Mouse (Mus musculus) thymus, postnatal 10 days (tissue): ENCODE measurements around the gene Atg9a.

Experiments used
- DNase-seq, 2 experiments: peaks; one replicate each; pipeline ENCODE4 v3.0.0; 2021; ENCODE audit warnings: low spot score in 2 of 2

Gene Atg9a

DNA sequence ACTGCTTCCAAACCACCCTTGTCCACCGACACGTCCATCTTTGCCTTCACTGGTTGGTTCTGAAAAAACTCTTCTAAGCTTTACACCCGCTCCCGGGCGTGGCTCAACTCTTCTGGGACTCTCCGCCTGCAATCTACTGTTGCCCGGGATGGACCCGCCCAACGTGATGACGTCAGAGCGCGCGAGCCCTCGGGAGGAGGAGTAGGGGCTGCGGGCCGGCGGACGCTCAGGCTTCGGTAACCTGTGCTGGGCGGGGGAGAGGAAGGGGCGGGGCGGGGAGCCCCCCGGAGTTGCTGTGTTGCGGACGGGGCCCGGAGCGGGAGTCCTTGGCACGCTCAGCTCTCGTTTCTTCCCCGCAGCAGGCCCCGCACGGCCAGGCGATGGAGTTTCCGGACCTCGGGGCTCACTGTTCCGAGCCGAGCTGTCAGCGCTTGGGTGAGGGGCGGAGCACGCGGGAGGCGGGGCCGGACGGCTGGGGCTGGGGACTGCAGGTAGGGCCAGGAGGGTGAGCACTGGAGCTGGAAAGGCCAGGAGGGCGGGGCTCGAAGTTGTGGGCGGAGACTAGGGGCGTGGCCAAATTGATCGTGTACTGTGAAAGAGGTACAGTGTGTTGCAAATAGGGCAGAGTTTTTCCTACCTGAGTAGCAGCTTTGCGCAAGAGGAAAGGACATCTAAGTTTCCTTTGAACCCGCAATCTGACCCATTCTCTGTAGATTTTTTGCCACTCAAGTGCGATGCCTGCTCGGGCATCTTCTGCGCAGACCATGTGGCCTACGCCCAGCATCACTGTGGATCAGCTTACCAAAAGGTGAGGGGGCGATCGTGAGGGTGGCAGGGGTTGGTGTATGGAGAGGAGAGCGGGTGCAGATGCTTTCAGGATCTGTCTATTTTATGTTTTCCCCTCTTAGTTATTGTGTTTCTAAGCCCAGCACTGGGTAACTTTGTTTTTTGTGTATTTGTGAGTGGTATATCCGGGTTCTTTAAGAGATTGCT lies 23.2 kb downstream of the Atg9a start, which contains the start of gene Zfand2b:
Zfand2b (plus strand) TSS at position 175 of the 993 bp plus-strand sequence.
- DNase-seq = peak; percentile 97

DNA sequence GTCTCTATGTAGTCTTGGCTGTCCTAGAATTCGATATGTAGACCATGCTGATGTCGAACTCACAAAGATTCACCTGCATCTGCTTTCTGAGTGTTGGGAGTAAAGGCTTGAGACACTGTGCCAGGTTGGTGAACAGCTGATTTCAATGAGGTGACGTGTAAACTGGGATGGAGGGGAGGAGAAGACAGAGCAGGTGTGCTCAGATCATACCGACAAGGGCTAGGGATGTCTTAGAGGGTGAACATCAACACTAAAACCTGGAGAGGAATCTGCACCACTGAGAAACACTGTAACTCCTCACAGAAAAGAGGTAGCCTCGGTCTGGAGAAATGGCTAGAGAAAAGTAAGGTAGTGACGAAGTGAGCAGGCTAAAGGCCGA lies 23.9 kb downstream of the Atg9a start:
- DNase-seq = no peak

- DNase-seq = no peak
Observed at GRCm38 (mm10) chr1:75160256-75160617, 31.8 kb downstream of the Atg9a start.

DNA sequence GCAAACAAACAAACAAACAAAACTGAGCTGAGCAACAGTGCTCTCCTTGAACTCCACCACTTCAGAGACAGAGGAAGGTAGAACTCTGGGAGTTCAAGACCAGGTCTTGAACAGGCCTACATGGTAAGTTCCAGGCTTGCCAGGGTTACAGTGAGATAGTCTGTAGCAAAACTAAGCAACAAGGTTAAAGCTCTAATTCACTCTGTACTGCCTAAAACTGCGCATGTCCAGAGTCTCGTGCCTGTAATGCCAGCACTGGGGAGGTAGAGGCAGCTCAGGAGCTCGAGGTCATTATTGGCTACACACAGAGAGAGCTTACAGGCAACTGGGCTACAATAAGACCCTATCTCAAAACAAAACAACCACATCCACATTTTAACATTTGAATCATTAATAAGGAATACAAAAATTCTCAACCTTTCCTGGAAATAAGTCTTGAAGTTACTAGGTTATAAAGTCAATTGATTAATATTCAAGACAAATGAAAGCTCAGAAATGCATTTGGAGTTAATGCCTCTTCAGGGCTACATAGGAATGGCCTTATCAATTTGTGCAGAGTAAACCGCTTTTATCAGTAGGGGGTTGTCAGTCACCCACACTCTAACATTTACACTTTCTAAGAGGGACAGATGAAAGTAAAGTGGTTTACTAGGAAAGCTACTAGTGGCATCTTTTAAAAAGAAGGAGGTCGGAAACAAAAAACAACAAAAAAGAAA lies 32.3 kb downstream of the Atg9a start:
- DNase-seq = no peak

- DNase-seq = no peak
Observed at GRCm38 (mm10) chr1:75158990-75159389, 33.0 kb downstream of the Atg9a start.

- DNase-seq = no peak
Observed at GRCm38 (mm10) chr1:75155837-75156236, 36.2 kb downstream of the Atg9a start.

DNA sequence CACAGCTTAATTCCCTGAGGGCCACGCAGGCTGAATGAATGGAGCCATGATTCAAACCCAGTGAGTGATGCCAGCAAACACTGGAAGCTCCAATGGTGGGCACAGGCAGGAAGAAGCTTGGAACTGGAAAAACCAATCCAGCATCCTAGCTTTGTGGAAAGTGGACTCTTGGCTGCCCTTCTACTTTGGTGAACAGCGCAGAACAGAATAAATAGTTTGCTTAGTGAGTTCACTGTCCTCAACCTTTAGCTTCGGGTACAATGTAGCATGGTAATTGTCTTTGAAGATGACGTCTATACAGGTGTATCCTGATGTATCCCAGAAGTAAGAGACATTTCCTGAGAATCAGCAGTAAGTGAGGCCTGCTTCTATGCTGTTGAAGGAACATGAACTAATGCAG lies 43.3 kb downstream of the Atg9a start:
- no peak for DNase-seq

DNA sequence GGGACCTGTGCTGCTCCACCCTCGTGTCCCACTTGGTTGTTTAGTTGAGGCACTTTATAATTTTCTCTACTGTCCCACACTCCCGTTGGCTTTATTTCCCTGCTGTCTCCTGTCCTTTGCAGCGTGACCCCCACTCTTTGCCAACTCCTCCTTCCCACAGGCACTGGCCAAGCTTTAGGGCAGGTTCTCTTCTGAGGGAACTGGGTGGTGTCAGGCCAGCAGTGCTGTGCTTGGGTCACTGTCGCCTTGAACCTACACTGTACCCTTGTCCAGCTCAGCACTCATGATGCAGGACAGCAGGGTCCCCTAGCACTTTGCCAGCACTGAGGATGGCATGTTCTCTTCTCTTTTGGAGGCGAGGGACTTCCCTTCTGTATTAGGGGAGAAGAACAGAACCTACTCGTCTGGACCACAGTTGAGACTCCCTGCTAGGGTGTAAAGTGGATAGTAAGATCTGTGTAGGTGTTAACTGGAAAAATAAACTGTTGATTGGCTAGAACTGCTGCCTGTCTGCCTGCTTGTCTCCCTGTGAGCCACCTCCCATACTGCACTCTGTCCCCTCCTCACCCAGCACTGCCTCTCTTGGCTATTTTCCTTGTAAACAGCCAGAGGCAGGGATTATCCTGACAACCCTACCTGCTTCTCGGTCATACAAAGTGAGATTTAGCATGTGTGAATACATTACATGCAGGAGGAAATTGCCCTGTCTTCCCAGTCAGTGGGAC lies 44.4 kb downstream of the Atg9a start:
- no peak for DNase-seq

GRCm38 (mm10) chr1:75145589-75145988 lies 46.4 kb downstream of the Atg9a start:
- DNase-seq = no peak

- peak; percentile 96 to 98 for DNase-seq
Observed at GRCm38 (mm10) chr1:75142301-75143261, 49.4 kb downstream of the Atg9a start, which contains the start of the genes Cnppd1 and Retreg2. Gene Cnppd1, minus strand, starts transcription at chr1:75142711. Gene Retreg2, plus strand, starts transcription at chr1:75142778.

DNA sequence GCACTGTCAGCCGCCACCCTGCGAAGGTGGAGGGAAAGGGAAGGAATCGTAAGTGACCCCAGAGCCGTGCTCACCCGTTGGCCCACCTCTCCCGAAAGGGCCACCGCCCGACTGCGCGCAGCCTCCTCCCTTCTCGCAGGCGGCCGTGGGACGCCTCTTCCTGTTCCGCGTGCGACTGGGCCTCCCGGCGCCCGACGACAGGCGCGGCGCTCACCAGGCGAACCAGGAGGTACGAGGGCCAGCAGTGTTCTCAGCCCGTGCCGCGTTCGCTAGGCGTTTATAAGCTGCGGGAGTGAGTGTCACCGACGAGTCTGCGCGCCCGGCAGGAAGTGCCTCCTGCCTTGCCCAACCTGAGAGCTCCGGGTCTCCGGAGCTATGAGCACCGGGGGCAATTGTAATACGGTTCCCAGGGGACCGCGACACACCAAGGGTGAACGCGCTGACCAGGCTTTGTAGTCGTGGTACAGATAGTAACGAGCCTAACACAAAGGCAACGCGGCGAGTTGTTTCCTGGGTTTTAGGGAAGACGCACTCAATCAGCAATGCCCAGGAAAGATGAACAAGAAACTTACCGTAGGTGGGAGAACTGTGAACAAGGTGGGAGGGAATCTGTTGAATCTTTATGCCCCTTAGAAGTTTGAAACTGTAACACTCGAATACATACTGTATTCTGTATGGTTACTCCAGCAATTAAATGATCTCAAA lies 50.4 kb downstream of the Atg9a start:
- peak; percentile 65 to 68 for DNase-seq

DNA sequence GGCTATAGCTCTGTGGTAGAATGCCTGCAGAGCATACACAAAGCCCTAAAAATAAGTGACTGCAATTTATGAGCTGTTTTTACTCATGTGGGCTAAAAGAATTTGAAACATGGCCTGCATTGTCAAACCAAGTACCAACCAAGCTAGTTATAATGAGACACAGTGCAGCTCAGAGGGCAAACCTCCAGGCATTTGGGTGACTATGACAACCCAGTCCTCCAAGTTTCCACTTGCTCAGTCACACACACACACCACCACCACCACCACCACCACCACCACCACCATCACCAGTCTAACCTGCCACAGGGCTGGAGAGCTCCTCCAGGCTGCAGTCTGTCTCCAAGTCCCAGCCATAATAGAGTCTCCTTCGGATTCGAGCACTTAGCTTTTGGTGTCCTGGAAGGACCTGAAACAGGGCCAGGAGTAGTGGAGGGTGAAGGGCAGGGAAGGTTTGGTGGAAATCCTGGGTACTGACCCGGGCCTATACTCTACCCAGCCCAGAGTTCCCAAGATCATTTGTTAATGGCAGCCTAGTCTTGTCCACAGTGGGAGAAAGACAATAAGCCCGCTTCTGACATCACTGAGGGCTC lies 51.3 kb downstream of the Atg9a start:
- no peak for DNase-seq

DNA sequence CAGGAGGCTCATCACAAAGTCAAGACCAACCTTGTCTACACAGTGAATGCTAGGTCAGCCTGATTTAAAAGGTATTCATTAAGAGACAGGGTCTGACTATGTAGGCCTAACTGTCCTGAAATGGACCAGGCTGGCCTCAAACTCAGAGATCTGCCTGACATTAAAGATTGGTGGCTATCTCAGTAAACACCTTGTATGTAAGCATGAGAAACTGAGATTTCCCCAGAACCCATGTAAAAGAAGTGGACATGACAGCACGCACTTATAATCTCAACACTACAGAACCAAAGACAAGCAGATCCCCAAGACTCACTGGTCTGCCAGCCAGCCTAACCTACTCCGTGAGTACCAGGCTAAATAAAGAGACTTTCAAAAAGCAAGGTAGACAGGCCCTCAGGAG lies 53.5 kb downstream of the Atg9a start:
- no peak for DNase-seq

DNA sequence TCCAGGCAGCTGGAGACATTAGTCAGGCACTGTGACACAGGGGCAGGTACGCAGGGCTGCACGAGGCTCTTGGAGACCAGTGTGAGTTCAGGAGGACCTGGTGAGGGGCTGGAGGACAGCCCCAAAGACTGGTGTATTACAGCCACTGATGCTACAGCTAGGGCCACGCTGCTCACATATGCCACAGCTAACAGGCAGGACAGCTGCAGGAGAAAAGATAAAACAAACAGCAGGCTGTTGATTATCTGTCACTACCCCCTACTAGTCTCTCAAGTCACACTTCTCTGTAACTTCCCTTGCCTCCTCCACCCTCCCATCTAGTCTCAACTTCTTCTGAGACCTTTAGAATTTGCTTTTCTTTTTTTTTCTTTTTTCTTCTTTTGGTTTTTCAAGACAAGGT lies 55.3 kb downstream of the Atg9a start:
- no peak for DNase-seq

DNA sequence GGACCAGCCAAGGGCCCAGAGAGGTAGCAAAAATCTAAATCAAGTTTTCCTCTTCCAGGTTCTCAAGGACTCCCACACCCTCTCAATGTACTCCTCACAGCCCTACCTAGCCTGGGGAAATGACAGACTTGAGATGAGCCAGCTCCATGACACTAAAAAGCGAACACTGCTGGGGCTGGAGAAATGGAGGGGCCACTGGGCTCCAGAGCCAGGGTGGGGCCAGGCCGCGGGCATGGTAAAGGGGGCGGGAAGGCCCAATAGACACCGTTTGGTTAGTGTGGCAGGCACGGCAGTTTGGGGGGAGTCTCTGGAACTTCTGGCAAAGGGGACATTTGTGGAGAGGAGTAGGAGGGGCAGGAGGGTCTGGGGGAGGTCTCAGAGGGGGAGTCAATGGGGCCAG lies 55.7 kb downstream of the Atg9a start:
- DNase-seq = no peak

DNA sequence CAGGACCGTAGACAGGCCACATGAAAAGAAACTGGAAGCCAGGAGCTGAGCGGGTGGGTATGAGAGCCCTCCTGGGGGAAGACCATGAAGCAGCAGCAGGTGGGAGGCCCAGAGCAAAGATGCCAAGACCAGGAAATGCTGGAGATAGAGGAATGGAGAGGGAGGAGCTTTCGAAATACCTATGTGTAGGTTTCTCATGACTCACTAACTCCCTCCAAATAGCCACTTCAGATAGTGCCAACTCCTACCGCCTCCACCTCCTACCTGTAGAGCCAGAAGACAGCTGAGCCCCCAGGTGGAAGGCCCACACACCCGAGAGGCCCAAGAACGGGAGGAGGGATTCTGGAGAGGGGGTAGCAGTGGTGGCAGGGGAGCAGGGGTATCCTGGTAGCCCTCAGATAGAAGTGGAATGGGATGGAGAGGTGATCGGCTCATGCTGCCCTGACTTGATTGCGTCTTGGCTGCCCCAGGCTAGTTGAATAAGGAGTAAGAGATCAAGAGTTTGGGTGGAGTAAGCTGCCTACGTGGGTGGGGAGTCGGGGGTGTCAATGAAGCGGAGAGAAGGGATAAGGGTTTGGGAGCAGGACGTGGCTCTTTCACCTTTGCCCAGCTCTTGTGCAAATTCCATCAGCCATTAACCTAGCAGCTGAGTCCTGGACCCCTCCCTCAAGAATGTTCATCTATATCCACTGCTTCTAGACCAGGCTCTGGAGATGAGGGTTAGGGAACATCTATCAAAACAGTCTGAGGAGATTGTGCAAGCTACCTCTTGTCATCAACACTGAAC lies 58.4 kb downstream of the Atg9a start, which contains the start of gene Slc23a3:
Slc23a3 (minus strand) TSS at position 470 of the 787 bp plus-strand sequence.
- DNase-seq = no peak
